Mouse (Mus musculus) bone marrow, adult 2 months (tissue): Measurements from ENCODE around the gene Enkd1.

Source experiments
- CTCF ChIP-seq: fragments of 200-500 bp; IDR thresholded peaks from 2 replicates; pipeline ENCODE4 v1.5.1; 2011; ENCODE audit warnings: low read length, control low read depth; ENCODE audit not compliant: control insufficient read depth, insufficient read depth
- POLR2A ChIP-seq: fragments of 200-500 bp; IDR thresholded peaks from 2 replicates; pipeline ENCODE4 v1.6.1; 2011; ENCODE audit warnings: low read depth, mild to moderate bottlenecking, control low read depth, low read length, borderline replicate concordance; ENCODE audit not compliant: control insufficient read depth

DNA sequence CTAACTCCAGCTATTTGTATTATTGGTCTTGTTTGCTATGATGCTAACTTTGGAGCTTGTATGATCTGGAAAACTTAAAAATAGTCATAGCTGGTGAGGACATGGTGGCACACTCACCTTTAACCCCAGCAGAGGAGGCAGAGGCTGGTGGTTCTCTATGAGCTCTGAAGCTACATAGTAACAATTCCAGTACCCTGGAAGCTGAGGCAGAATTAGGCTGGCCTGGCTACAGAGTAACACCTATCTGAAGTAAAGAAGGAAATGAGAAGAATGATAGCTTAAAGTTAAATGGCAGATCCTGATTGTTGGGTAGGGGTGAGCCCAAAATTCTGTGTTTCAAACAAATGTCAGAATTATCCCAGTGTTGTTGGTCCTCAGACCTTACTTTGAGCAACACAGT is 50.4 kb downstream of the Enkd1 start:
- no peak for TF ChIP-seq CTCF
- TF ChIP-seq POLR2A = no peak
